Mouse (Mus musculus): ENCODE measurements around the gene Ubald1.

- TF ChIP-seq POLR2A (IDR thresholded peaks at IDR 0.05; ENCODE audit: borderline replicate concordance, control insufficient read depth, low read depth, low read length), result no peak
- no peak for TF ChIP-seq CTCF (IDR thresholded peaks at IDR 0.05; ENCODE audit: control insufficient read depth, insufficient read depth, low read length)
Observed at GRCm38 (mm10) chr16:4875198-4876032, 4.7 kb downstream of the Ubald1 start.

All from bone marrow, adult 2 months (tissue).